Mouse (Mus musculus) forebrain, embryonic 15.5 days (tissue): ENCODE measurements around the gene Fam186b. TPM values are rescaled to one million over a fixed set of nuclear protein-coding genes. Genes with fewer than 3 reads are reported as not detected.
A peak's percentile ranks its signal among the peaks of the same experiment; 100 is the strongest.
"Not testable (repeated sequence)": the region's sequence is repeated elsewhere in the genome, so short reads cannot be mapped to it uniquely, and the experiment has no call there.

Experiments
- ATAC-seq: fragments of 200-750 bp; cut with Nextera tagmentation; replicated peaks from 2 replicates; pipeline ENCODE4 v1.8.0; 2017; ENCODE audit warnings: mild to moderate bottlenecking, moderate TSS enrichment, moderate library complexity
- H3K27ac ChIP-seq: fragments of 300-500 bp; sonication (generic); replicated peaks from 2 replicates; pipeline ENCODE4 v1.5.1; 2015; ENCODE audit warnings: mild to moderate bottlenecking, inconsistent platforms
- H3K27me3 ChIP-seq: fragments of 300-500 bp; sonication (generic); 2 replicates; pipeline ENCODE4 v1.6.1; 2015; ENCODE audit warnings: inconsistent platforms
- H3K36me3 ChIP-seq: fragments of 300-500 bp; sonication (generic); 2 replicates; pipeline ENCODE4 v1.6.1; 2015; ENCODE audit warnings: mild to moderate bottlenecking, inconsistent platforms
- H3K4me1 ChIP-seq: fragments of 300-500 bp; sonication (generic); 2 replicates; pipeline ENCODE4 v1.6.1; 2015; ENCODE audit warnings: inconsistent platforms
- H3K4me2 ChIP-seq: fragments of 300-500 bp; sonication (generic); replicated peaks from 2 replicates; pipeline ENCODE4 v1.6.1; 2015; ENCODE audit warnings: mild to moderate bottlenecking, inconsistent platforms
- H3K4me3 ChIP-seq: fragments of 300-500 bp; sonication (generic); 2 replicates; pipeline ENCODE4 v1.5.1; 2015; ENCODE audit warnings: mild to moderate bottlenecking, inconsistent platforms
- H3K9ac ChIP-seq: fragments of 300-500 bp; sonication (generic); replicated peaks from 2 replicates; pipeline ENCODE4 v1.6.1; 2015; ENCODE audit warnings: mild to moderate bottlenecking, inconsistent platforms
- H3K9me3 ChIP-seq: fragments of 300-500 bp; sonication (generic); 2 replicates; pipeline ENCODE4 v1.6.1; 2016; ENCODE audit warnings: inconsistent platforms
- WGBS: fragments of 180-500 bp; shearing (Covaris S2); methylation state at CpG from one replicate; pipeline ENCODE4 v1.1.7; 2015; ENCODE audit warnings: mixed read lengths; 5-methylcytosine and 5-hydroxymethylcytosine counted together
- polyA plus RNA-seq: library from polyadenylated mRNA; unstranded; fragments of >200 nt; fragmentation: Nextera tagmentation; extraction: Ambion mirVana; gene quantifications from 2 replicates; pipeline ENCODE4 v1.2.1, GENCODE M21; 2015

The Fam186b gene
- polyA plus RNA-seq, 1 experiment from 2014 or later: 0.23 TPM

- Histone ChIP-seq H3K4me2 (no peak overlapping the region), H3K36me3 (no peaks in the 10 kb centered on the region), H3K4me3 (no peak overlapping the region), H3K9me3 (no peaks in the 10 kb centered on the region), H3K27ac (no peak overlapping the region), H3K27me3 (no peaks in the 10 kb centered on the region), H3K9ac (no peak overlapping the region), H3K4me1 (peaks cover 23% of the 10 kb centered on the region)
- WGBS: 96% methylated on average over 6 of the region's 6 CpGs
- no peak for ATAC-seq
Observed at GRCm38 (mm10) chr15:99253772-99254171, 41.9 kb downstream of the Fam186b start.

- Histone ChIP-seq H3K4me1 (peaks cover 23% of the 10 kb centered on the region), H3K4me3 (peak overlapping the region; percentile 69; the same call in 1 of the 2 replicates), H3K4me2 (peak overlapping the region; percentile 78; the same call in 1 of the 2 replicates)
- not testable (repeated sequence) for H3K36me3 ChIP-seq, ATAC-seq, H3K9me3 ChIP-seq, H3K27me3 ChIP-seq, H3K9ac ChIP-seq, H3K27ac ChIP-seq
- 45% methylated on average over 2 of the region's 2 CpGs for WGBS
Observed at GRCm38 (mm10) chr15:99253175-99253479, 42.6 kb downstream of the Fam186b start.

GRCm38 (mm10) chr15:99252381-99253174, 43.1 kb downstream of the Fam186b start:
- peaks cover 5% of the 10 kb centered on the region; the same call in 1 of the 2 replicates for H3K36me3 ChIP-seq
- H3K4me1 ChIP-seq: peaks cover 23% of the 10 kb centered on the region
- 5% methylated on average over 22 of the region's 22 CpGs for WGBS
- H3K9ac ChIP-seq: peak overlapping the region; percentile 58
- H3K4me3 ChIP-seq: peak overlapping the region; percentile 69
- peak overlapping the region; percentile 95 for H3K27ac ChIP-seq
- no peaks in the 10 kb centered on the region for H3K9me3 ChIP-seq
- H3K4me2 ChIP-seq: peak overlapping the region; percentile 78
- no peaks in the 10 kb centered on the region for H3K27me3 ChIP-seq
- ATAC-seq: no peak; the same call in 1 of the 2 replicates

GRCm38 (mm10) chr15:99251626-99252380, 43.9 kb downstream of the Fam186b start, which contains the start of gene Mcrs1:
Mcrs1 (minus strand) TSS chr15:99251961.
- H3K4me3 ChIP-seq: peak within 1 kb of the TSS; percentile 69
- H3K4me1 ChIP-seq: peaks cover 23% of the 10 kb centered on the region
- peak within 1 kb of the TSS; percentile 58 for H3K9ac ChIP-seq
- peaks cover 11% of the 10 kb centered on the region for H3K36me3 ChIP-seq
- no peaks in the 10 kb centered on the region for H3K27me3 ChIP-seq
- ATAC-seq: peak; percentile 93
- peak within 1 kb of the TSS; percentile 78 for H3K4me2 ChIP-seq
- H3K27ac ChIP-seq: peak within 1 kb of the TSS; percentile 95
- under 1% methylated on average over 52 of the region's 52 CpGs for WGBS
- H3K9me3 ChIP-seq: no peaks in the 10 kb centered on the region

DNA sequence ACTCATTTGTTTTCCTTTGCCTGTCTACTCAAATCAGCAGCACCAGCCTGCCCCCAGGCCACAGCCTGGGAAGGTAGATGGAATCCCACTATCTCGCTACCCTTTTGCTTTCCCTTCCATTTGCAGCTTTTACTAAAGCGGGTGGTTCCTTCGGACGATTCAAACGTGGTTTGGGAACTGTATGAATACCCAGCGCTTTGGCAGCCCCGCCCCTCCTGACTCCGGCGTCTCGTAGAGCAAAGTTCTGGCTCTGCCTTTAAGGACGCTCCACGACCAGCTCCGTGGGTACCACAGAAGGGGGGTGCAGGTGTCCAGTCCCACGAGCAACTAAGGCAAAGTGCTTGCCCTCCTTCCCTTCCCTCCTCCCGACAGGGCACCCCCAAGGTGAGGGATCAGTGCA, 44.6 kb downstream of the Fam186b start:
- H3K27me3 ChIP-seq, H3K27ac ChIP-seq, H3K9me3 ChIP-seq, ATAC-seq: not testable (repeated sequence)
- Histone ChIP-seq H3K4me2 (peak overlapping the region; percentile 61), H3K4me1 (peaks cover 23% of the 10 kb centered on the region), H3K9ac (peak overlapping the region; percentile 58), H3K4me3 (peak overlapping the region; percentile 69), H3K36me3 (peaks cover 18% of the 10 kb centered on the region)
- WGBS: under 1% methylated on average over 15 of the region's 15 CpGs

DNA sequence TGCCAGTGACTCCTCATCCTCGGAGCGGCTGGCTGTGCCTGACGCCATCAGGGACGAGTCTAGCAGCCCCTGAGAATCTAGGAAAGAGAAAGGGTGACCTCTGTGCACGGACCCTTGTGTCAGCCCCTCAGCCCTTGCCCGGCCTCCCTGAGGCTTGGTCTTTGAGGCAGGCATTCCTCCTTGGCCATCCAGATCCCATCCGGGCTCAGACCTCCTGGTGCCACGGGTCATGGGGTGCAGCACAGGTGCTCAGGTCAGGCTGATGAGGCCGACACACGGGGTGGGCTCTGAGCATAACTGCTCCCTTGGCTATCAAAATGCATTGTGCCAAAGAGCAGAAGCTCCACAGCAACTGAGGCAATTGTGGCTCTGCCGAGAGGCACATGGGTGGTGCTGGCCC, 45.8 kb downstream of the Fam186b start:
- H3K9ac ChIP-seq: no peak overlapping the region

GRCm38 (mm10) chr15:99248972-99249371, 46.7 kb downstream of the Fam186b start:
- Histone ChIP-seq H3K4me1 (peaks cover 23% of the 10 kb centered on the region), H3K9ac (no peak overlapping the region), H3K36me3 (peaks cover 37% of the 10 kb centered on the region), H3K4me2 (no peak overlapping the region), H3K27me3 (no peaks in the 10 kb centered on the region), H3K4me3 (no peak overlapping the region), H3K9me3 (no peaks in the 10 kb centered on the region), H3K27ac (no peak overlapping the region)
- WGBS: 84% methylated on average over 9 of the region's 9 CpGs
- no peak for ATAC-seq

More for the DNA sequence above, 45.8 kb downstream of the Fam186b start:
- Histone ChIP-seq H3K4me2 (no peak overlapping the region), H3K36me3 (peaks cover 28% of the 10 kb centered on the region), H3K9me3 (no peaks in the 10 kb centered on the region), H3K27me3 (no peaks in the 10 kb centered on the region), H3K27ac (no peak overlapping the region), H3K4me1 (peaks cover 23% of the 10 kb centered on the region), H3K4me3 (no peak overlapping the region)
- ATAC-seq: no peak
- WGBS: 92% methylated on average over 11 of the region's 11 CpGs

DNA sequence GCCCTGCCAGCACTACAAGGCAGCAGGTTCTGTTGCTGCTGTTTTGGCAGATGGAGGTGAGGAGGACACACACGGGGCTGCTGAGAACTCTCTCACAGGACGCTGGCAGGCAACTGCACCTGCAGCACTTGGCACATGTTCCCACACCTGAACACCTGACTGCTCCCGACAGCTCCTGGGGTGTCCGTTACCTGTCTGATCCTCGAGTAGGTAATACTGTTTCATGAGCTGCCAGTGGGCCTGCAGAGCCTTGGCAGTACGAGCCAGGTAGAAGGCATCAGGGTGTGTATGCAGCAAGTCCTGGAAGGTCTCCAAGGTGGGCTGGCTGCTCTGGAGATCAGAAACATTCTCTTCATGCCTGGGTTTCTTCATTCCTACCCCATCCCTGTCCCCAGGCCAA, 49.0 kb downstream of the Fam186b start:
- H3K4me2 ChIP-seq, H3K9me3 ChIP-seq, ATAC-seq, H3K27me3 ChIP-seq, H3K9ac ChIP-seq, H3K4me3 ChIP-seq, H3K27ac ChIP-seq: not testable (repeated sequence)
- WGBS: 86% methylated on average over 6 of the region's 6 CpGs
- Histone ChIP-seq H3K36me3 (peaks cover 56% of the 10 kb centered on the region), H3K4me1 (peaks cover 11% of the 10 kb centered on the region)

- peaks cover 53% of the 10 kb centered on the region for H3K36me3 ChIP-seq
- H3K9me3 ChIP-seq: no peaks in the 10 kb centered on the region
- no peaks in the 10 kb centered on the region for H3K4me1 ChIP-seq
- ATAC-seq: no peak
- 96% methylated on average over 10 of the region's 10 CpGs for WGBS
- no peak overlapping the region for H3K9ac ChIP-seq
- H3K27ac ChIP-seq: no peak overlapping the region
- no peak overlapping the region for H3K4me3 ChIP-seq
- no peaks in the 10 kb centered on the region for H3K27me3 ChIP-seq
- H3K4me2 ChIP-seq: no peak overlapping the region
Observed at GRCm38 (mm10) chr15:99242045-99242444, 53.6 kb downstream of the Fam186b start.

- no peak for ATAC-seq
Observed at GRCm38 (mm10) chr15:99241249-99241648, 54.4 kb downstream of the Fam186b start.

GRCm38 (mm10) chr15:99240129-99240528, 55.6 kb downstream of the Fam186b start:
- H3K36me3 ChIP-seq: peaks cover 37% of the 10 kb centered on the region

More at GRCm38 (mm10) chr15:99241249-99241648, 54.4 kb downstream of the Fam186b start:
- Histone ChIP-seq H3K4me2 (no peak overlapping the region), H3K4me3 (no peak overlapping the region), H3K36me3 (peaks cover 47% of the 10 kb centered on the region), H3K4me1 (no peaks in the 10 kb centered on the region), H3K27me3 (no peaks in the 10 kb centered on the region), H3K9me3 (no peaks in the 10 kb centered on the region), H3K27ac (no peak overlapping the region), H3K9ac (no peak overlapping the region)
- 74% methylated on average over 4 of the region's 4 CpGs for WGBS

GRCm38 (mm10) chr15:99238006-99238405, 57.7 kb downstream of the Fam186b start:
- Histone ChIP-seq H3K9ac (no peak overlapping the region), H3K27me3 (no peaks in the 10 kb centered on the region), H3K36me3 (peaks cover 17% of the 10 kb centered on the region), H3K4me1 (no peaks in the 10 kb centered on the region), H3K4me3 (no peak overlapping the region), H3K9me3 (no peaks in the 10 kb centered on the region), H3K4me2 (no peak overlapping the region), H3K27ac (no peak overlapping the region)
- no peak for ATAC-seq
- 63% methylated on average over 11 of the region's 11 CpGs for WGBS

More at GRCm38 (mm10) chr15:99240129-99240528, 55.6 kb downstream of the Fam186b start:
- no peak for ATAC-seq
- Histone ChIP-seq H3K27ac (no peak overlapping the region), H3K9me3 (no peaks in the 10 kb centered on the region), H3K4me3 (no peak overlapping the region), H3K9ac (no peak overlapping the region), H3K4me2 (no peak overlapping the region), H3K27me3 (no peaks in the 10 kb centered on the region), H3K4me1 (no peaks in the 10 kb centered on the region)
- 67% methylated on average over 4 of the region's 4 CpGs for WGBS
